Mouse (Mus musculus) lung, adult 18-20 months (tissue): Measurements from ENCODE around the gene Rps6ka1.

Experiments used
- DNase-seq, 2 experiments: peaks; one replicate each; pipeline ENCODE4 v3.0.0; 2022; ENCODE audit warnings: mixed read lengths in 2 of 2

Rps6ka1 gene

DNA sequence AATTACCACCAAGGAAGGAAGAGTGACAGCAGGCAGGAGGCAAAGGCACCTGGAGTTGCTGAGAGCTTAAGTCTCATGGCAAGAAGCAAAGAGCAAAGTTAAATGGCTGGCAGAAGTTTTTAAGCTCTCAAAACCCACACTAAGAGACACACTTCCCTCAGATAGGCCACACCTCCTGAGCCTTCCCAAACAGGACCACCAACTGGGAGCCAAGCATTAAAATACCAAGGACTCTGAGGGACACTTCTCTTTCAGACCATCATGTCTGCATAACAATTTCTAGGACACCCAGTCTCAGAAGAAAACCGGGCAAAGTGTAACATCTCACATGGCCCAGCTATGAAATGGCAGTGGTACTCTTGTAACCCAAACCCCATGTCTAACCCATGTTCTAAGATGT lies 9.4 kb upstream of the Rps6ka1 start:
- no peak for DNase-seq

DNA sequence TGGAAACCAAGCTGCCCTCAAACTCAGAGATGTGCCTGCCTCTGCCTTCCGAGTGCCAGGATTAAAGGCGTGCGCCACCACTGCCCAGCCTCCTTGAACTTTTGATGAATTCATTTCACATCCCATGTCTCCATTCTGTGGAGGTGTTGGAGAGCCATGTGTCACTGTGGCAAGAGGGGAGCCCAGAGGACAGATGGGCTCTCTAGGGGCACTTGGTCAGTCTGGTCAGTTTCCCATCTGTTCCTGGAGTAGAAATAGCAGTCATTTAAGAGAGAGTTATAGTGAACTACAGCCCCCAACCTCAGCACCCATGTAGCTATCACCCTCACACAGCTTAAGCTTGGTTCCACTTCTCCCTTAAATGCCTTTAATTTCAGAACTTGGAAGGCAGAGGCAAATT lies 8.4 kb upstream of the Rps6ka1 start:
- DNase-seq, result no peak

DNA sequence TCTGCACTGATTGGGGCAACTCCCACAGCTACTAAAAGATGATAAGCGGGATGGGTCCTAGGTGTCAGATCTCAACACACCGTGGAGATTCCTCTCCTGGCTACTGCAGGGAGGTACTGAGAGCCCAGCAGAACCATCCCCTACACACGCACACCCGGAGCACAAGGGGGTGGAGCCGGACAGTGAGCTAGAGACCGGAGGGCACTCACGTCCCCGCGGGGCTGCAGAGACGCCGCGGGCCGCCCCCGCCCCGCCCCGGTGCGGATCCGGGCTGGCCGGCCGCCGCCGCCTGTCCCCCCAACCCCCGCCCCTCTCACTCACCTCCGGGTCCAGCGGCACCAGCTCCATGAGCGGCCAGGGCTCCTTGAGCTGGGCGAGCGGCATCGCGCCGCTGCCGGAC lies 348 bp downstream of the Rps6ka1 start:
- DNase-seq, result peak; percentile 59 to 65

DNA sequence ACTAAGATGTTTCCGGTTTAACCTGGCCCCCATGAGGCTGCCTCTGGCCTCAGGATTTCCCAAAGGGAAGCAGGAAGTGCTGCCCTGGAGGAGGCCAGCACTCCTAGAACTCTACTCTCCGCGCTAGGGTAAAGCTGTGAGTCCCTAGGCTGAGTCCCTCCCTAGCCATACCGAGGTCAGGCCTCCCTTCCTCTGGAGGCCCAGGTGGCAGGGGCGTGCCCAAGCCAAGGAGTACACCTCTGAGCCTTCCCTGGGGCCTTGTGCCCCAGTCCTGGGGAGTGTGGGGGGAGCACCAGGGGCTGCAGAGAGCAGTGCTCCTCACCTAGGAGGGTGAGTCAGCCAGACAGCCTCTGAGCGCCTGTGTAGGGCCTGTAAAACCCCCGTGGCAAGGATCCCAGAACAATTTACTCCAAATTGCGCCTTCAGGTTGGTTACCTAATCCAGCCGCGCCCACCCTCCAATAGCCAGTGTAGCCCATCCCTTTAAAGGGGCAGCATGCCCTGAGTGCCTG lies 1.6 kb downstream of the Rps6ka1 start:
- DNase-seq, result peak; percentile 70 to 81

DNA sequence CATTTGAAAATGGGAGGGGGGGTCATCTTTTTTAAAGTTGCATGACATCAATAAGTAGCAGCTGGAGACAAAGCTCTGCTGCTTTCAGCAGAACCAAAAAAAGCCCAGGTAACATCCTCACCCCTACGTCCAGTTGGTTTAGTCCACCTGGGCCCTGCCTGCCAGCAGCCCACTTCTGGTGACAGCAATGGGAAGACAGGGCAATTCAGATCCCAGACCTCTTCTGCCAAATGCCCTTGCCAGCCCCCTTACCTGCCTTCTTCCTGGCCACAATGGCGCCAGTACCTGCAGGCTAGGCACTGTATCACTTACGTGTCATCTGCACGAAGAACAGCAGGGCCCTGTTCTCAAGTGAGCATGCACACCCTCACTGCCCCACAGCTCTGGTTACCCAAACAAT lies 2.3 kb downstream of the Rps6ka1 start:
- no peak for DNase-seq

DNA sequence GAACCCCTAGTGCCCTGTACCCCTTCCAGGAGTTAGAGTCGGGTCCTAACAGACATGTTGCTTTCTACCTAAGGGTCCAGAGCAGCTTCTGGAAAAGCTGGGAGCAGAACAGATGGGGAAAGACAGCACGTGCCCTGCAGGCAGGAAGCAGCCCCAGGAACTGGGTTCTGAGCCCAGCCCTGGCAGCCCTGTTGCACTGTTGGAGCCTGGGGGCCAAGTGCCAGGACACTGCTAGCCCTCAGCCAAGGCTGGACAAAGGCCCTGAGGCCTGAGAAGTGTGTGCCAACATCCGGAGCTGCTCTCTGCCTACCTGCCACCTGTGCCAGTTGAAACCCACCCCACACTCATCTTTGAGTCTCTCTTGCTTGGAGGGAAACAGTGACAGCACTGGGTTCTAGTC lies 2.7 kb downstream of the Rps6ka1 start:
- DNase-seq, result no peak

DNA sequence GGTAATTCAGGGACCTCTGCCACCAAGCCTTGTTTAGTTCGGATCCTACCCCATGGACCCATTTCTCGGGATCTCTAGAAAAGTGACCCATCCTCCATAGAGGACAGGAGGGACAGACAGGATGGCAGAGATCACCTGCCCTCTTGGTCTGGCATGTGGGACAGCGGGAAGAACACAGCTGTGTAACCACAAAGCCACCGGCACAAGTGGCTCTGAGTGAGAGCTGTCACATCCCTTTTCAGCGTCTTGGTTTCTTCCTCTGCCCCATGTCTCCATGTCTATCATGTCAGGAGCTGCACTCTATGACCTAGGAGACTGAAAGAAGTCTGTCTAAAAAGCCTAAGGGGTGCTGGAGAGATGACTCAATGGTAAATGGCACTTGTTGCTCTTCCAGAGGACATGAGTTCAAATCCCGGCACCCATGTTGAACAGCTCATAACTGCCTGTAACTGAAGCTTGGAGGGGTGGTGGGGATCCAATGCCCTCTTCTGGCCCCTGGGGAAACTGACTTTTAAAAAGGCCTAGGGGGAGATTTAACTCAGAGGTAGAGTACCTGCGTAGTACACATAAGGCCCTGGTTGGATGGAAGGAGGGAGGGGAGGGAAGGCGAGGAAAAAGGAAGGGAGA lies 3.4 kb downstream of the Rps6ka1 start:
- DNase-seq, result no peak

DNA sequence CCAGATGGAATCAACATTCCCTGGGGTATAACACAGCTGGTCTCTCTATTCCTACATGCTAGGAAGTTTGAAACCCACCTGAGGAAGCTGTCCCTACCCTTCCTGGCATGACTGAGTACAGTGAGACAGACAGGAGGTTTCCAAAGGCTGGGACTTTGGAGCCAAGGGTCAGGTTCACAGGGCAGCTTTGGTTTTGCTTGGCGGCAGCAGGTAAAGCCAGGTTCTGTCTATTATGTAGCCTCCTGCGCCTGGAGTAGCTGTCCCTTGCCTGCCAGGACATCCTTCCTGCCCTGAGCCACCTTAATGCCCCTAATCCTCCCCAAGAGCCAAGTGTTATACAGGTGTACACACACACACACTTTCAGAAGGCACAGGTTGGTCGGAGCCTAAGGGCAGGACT lies 5.7 kb downstream of the Rps6ka1 start:
- no peak for DNase-seq

DNA sequence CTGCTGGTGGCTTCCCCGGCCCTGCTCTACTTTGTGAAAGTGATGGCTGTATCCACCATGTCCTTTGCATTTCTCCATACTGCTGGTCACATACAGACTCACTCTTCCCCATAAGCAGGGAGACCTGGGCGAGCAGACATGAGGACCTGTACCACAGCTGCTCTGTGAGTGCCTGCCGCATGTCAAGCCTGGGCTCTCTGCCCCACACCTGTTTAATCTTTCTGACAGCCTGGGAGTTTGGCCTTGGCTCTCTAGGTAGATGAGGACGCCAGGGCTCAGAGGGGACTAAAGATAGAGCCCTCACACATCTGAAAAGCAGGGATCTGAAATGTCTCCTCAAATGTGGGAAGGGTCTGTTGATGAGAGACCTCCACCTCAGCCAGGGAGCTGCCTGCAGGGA lies 6.2 kb downstream of the Rps6ka1 start:
- DNase-seq, result no peak

DNA sequence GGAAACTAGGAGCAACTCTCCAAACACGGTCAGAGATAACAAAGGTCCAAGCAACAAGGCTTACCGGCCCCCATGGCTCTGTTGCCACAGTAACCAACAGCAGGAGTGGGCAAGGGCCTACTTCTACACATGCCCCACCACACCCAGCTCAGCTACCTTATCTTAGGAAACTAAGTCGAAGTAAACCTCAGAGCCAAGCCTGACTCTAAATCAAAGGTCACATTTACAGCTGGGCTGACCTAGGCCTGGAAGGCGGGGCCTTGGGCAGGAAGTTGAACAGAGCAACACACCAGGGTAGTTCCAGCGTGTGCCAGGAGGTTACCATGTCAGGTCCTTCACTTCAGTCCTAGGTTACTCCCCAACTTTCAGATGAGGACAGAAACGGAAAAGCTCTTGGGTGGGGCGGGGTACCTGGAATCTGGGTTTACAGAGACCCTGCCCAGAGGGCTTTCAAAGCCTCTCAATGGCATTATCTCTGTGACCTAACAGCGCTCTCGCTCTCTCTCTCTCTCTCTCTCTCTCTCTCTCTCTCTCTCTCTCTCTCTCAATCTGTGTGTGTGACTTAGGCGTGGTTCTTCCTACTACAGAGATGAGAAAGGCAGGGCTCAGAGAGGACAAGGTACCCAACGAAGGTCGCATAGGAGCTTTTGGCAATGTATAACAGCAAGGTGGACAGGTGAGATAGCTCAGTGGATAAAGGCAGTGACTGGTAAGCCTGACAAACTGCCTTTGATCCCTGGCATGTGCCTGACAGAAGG lies 8.3 kb downstream of the Rps6ka1 start:
- DNase-seq, result peak; percentile 61 to 76

DNA sequence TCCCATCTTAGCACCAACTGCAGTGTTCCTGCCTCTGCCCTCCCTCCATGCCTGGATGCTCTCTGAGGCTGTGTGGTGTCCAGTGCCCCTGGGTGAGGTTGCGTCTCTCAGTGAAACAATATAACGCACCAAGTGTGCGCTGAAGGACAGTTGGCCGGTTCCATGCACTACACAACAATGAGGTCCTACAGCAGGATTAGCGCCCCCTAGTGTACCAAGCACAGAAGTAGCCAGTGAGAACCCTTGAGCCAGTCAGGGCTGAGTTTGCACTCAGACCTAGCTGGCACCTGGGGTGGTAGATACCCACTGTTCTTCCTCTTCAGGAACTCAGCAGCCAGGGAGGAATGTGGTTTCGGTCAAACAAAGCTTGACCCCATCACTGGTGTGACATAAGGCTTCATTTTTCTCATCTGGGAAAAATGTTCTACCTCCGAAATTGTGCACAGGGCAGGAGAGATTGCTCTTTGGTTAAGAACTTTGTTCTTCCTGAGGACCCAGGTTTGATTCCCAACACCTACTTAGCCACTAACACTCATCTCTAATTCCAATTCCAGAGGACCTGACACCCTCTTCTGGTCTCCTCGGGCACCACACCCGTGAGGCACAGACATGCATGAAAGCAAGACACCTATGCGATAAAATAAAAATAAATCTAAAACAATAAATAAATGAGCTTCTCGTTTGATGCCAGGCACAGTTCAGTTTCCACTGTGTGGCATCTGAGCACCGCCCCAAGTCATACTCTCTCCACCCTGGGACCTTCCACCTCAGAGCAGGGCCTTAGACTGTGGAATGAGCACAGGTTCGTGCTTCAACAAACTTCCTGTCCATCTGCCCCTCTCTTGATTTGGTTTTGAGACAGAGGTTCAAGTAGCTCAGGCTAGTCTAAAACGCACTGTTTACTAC lies 9.5 kb downstream of the Rps6ka1 start:
- DNase-seq, result no peak

DNA sequence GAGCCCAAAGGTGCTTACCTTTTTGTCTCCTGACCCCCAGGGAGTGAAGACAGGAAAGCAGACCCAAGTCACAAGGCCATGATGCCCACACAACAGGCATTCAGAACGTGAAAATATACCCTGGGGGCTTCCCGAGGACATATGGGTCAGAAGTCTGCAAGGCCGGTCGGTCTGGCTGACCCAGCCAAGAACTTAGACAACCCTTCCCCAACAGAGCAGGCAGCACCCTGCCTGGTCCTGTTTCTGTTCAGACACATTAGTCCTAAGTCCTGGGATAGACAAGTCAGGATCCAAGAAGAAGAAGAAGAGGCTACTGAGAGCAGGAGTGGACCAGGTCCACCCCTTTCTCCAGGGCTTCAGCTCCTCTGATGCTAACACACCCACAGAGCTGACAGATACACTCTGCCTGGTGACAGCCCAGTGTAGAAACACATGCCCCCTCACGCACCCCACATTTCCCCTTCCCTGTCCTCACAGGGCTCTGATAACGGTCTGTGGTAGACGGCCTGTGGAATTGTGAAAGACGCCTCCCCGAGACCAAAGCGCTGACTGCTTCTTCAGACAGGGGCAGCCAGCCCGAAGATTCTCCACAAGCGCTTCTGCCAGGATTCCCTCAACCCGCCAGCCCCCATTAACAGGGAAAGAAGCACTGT lies 12.6 kb downstream of the Rps6ka1 start:
- DNase-seq, result no peak

DNA sequence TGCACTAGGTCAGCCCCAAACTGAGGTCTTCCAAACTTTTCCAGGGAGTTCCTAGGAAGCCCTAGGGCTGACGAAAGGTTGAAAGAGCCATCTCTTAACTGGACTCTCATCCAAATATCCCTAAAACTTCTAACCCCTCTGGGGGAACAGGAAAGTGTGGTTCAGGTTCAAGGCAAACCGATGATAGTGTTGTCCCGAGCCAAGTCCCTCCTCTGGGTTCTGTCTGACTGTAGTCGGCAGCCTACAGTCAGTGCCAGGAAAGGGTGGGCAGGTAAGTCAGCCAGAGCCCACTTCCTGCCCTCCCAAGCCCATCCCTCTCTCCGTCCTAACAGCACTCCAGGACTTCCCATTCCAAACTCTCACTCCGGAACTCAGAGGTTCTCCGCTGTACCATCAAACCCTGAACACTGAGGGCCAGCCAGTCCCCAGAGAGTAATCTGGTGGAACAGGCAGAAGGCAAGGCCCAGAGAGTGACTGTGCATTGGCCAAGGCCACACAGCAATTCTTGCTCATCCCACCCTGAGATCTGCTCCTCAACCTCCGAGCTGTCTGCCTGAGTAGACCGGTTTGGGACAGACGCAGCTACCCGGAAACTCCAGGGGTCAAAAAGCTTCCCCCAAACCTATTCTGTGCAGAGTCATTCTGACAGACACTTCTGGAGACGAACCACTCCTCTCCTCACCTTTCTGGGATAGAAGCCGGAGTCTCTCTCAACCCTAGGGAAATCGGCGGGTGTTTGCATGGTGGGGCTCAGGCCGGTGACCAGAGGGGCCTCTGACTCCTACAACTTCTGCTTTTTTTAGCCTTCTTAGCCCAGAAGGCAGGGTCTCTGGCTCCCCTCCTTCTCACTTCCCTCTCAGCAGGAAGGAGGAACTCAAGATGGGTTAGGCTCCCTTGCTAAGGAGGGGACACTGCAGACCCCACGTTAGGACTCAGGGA lies 13.4 kb downstream of the Rps6ka1 start:
- DNase-seq, result no peak

DNA sequence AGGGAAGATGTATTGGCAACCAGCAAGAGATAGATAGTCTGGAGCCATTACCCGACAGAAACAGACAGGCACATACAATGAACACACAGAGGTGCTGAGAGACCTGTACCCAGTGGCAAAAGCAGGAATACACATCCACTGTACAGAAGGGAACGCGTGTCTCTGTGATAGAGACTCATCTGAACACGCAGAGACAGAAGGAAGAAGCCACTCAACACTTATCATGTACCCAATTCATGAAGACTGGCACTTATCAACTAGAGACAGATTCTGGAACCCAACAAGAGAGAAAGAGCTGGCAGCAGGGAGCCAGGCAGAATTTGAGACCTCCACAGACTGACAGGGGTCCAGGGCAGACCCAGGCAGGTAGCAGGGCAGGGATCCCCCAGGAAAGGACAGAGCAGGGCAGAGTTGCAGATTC lies 14.2 kb downstream of the Rps6ka1 start:
- DNase-seq, result no peak

DNA sequence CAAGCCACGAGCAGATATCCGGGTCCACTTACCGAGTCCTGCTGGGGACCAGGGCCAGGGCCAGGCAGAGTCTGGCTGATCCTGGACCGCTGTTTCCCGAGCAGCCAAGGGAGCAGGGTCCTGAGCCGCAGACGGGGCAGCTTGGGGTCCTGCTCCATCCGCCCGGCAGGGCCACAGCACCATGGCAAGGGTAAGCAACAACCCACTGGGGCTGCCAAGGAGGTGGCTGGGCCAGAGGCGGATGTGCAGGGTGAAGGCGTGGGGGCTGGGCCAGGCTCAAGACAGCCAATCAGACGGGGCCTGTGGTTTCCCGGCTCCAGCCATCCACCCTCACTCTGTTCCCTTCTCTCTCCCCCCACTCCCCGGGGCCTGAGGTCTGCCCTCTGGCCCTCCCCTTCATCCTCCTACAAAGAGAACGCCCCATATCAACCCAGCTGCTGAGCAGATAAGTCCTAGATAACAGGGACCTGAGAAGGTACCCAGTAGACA lies 14.7 kb downstream of the Rps6ka1 start:
- DNase-seq, result peak; percentile 65 to 77

DNA sequence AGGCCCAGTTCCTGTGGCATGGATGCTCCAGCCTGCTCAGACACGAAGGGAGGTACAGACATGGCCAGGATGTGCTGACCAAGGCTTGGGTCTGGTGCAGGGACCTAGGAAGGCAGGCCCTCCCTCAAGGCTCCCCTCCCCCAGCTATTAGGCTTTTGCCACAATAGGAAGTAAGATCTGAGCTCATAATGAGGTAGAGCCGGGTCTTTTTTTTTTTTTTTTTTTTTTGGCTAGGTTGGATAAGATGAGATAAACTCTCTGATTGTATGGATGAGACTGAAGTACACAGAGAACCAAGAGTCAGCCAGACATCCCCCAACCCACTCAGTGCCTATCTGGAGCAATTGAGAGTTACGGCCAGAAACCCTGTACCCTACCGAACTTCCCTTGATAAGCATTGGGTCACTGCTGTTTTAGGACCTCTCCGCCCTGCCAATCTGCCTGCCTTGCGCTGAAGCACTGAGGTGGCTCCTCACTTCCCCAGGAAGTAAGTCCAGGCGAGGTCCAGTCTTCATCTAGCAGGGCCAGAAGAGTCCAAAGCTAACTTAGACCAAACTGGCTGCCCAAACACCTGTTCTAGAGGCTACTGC lies 15.3 kb downstream of the Rps6ka1 start:
- no peak for DNase-seq

DNA sequence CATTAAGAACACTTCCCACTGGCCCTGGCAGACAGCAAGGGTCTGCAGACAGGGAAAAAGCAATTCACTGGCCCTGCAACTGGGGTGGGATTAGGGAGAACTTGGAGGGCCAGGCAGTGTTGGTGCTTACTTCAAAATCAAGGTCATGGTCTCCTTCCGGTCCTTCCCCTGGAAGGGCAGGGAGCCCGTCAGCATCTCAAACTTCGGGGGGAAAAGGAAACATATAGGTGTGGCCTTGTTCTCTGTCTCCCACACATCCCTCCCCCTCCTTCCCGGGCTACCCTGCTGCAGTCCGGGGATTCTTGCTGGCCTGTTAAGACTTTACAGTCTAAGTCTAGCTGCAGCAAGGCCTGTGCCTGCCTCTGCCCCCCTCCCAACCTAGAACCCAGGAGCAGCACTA lies 22.4 kb downstream of the Rps6ka1 start:
- DNase-seq, result no peak

DNA sequence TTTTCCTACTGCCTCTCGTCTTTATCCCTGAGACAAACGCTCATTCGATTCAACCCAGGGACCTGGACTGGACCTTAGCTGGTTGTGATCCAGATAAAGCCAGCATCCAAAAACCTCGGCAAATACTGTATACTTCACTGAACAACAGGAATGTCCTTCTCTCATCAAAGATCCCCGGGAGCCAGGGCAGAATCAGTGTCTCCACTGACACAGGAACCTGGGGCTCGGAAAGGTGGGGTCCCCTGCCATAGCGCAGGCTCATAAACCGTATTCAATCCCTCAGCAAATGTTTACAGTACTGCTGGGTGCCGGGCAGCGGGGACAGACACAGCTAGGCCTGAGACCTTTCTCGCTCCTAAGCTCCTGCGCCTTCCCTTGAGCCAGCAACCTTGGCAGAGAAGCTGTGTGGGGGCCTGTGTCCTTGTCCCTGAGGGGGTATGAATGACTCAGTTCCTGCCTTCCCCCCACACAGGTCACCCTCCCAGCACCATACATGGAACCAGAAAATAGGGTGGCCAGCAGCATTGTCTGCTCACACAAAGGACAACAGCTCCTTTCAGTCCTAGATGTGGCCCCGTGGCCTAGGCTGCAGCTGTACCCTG lies 23.1 kb downstream of the Rps6ka1 start:
- DNase-seq, result no peak

DNA sequence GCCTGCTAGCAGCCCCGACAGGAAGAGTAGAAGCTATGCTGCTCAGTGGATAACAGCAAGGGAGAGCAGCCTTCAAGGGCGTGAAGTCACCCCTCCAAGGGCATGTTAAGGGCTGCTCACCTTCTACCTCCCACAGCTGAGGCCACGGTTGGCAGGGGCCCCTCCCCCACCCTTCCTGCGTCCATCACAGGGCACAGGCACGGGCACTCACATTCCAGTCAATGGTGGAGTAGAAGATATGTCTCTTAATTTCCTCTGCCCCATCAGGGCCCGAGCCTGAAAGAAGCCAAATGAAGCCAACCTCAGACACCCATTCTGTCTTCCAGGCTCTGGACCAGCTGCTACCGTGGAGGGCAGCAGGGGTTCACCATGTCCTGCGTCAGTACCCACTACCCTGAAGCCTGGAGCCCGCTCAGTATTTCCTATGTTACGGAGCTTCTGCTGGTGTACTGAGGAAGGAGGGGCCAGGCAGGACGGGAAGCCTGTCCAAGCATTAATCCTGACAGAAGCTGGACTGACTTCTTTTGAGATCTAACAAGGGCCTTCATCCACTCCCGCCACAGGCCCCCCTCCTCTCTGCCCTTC lies 23.7 kb downstream of the Rps6ka1 start:
- DNase-seq, result no peak

DNA sequence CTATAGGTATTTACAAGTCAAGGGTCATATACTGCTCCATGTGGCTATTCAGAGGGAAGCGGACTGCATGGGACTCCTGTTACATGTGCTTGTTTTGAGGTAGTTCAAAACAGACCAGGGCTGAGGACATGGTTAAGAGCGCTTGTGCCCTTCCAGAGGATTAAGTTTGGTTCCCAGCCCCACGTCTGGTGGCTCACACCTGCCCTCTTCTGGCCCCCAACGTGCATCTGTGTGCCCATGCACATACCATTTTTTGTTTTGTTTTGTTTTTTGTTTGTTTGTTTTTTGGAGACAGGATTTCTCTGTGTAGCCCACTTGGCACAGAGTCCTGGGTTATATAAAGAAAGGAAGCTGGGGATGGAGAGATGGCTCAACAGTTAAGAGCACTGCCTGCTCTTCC lies 30.1 kb downstream of the Rps6ka1 start:
- DNase-seq, result no peak
